Mouse (Mus musculus): ENCODE measurements around the gene Oxnad1. TPM values are rescaled to one million over a fixed set of nuclear protein-coding genes. Genes with fewer than 3 reads are reported as not detected.
"Not testable (repeated sequence)": the region's sequence is repeated elsewhere in the genome, so short reads cannot be mapped to it uniquely, and the experiment has no call there.

The Oxnad1 gene
- total RNA-seq, 2 experiments from 2014 or later = 45.1 to 49.3 TPM

DNA sequence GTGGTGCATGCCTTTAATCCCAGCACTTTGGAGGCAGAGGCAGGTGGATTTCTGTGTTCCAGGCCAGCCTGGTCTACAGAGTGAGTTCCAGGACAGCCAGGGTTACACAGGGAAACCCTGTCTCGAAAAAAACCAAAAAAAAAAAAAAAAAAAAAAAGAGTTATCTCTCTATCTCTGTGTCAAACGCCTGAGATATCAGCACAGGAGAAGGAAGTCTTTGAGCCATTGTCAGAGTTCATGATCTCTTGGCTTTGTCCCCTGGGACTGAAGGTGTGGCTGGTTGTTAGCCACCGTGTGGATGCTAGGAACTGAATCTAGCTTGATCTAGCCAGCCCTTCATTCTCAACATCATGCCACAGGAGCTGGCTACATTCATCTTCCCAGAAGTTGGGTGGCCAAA, 51.3 kb downstream of the Oxnad1 start:
- intact Hi-C loops (cut with DNase I); DNase-seq: not testable (repeated sequence)

DNA sequence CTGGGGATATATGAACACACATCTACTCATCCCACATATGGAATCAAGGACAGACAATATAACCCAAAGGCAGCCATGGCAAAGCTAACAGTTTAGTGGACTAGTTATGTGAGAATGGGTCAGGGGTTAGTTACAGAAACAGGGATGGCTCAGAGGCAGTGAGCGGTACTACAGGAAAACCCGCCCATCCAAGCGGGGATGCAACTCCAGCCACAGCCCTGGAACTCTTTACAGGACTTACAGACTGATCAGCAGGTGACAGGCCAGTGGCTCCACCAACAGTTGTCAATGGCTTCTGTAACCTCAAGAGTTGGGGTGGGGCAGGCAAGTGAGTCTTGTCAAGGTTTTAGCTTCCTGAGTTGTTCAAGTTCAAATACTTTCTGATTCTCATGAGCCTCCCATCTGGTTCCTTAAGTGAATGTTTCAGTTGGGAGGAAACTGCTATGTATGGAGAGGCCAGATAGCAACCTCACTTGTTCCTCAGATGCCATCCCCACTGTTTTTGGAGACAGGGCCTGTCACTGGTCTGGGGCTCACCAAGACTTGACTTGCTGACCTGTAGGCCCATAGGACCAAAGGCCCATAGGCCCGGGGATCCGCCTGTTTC, 55.3 kb downstream of the Oxnad1 start:
- no peak for DNase-seq
- intact Hi-C loops (cut with DNase I) = no loop called here

DNA sequence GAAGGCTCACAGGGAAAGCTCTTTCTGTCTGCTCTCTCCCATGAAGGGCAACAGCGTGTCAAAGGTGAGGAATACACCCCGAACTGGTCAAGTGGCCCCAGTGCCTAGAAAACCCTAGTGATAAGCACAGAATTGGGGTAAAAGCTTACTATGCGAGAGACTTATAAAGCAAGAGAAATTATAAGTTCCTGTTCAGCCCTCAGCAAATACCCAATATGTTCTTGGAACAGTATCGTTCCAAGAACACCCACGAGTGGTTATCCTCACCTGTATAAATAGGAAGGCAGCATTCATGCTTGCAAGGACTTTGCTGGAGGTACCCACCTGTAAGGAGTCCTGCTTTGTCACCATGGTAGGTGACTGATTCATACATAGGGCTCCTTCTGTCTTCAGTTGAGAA, 56.5 kb downstream of the Oxnad1 start, which contains the start of gene Msmb:
Msmb (plus strand) TSS at position 301 of the 400 bp plus-strand sequence.
- no peak for DNase-seq
- intact Hi-C loops (cut with DNase I) = no loop called here

DNA sequence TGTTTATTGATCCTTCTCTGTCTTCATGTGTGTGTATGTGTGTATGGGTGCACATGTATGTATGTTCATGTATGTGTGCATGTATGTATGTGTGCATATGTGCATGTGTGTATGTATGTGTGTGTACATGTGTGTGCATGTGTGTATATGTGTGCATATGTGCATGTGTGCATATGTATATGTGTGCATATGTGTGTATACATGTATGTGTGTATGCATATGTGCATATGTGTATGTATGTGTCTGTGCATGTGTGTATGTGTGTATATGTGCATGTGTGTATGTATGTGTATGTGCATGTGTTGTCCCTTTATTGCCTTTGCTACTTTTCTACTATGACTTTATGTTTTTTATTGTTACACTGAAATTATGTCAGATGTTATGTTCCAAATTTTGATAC, 59.6 kb downstream of the Oxnad1 start:
- intact Hi-C loops (cut with DNase I) = no loop called here

DNA sequence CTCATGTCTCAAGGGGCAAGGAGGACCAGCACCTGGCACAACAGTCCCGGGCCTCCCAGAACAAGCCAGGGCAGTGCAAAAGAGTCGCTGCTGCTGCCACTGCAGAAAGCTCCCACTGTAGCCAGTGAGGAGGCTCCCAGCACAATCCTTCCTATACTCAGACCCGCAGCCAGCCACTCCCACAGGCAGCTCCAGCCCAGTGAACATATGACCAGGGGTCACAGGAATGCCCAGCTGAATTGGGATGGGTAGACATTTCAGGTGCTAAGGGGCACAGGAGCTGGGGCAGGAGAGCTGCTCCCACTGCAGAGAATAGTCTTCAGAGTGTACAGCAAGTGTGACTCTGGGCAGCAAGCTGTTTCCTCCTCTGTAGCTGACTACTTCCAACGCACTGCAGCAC, 60.2 kb downstream of the Oxnad1 start:
- intact Hi-C loops (cut with DNase I) = no loop called here
- no peak for DNase-seq

More for the DNA sequence above, 59.6 kb downstream of the Oxnad1 start:
- no peak for DNase-seq

DNA sequence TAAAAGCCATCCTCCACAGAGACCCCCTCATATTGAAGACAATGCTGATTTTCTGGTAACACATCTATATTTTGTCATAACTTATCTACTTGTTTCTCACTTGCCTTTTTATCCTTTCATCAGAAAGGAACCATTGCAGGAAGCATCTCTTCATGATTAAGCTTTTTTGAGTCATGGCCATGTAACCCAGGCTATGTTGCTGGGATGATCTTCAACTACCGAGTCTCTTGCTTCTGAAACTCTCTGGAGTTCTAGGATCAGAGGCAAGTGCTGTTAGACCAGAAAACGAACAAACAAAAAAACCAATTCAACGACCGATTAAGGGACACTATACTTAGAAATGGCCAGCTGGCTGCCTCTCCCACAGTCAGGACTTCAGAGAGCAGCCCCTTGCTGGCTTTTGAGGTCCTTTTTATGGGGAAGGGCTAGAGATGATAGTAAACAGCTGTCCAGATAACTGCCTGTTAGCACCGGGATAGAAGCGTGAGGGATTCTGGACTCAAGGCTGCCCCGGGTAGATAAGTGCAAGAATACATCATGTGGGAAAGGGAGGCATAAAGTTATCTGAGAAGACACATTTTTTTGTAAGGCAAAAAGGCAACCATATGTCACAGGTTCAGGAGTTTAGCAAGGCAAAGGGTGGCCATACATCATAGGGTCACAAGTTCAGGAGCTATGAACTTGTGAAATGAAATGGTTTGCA, 60.8 kb downstream of the Oxnad1 start:
- DNase-seq = no peak
- intact Hi-C loops (cut with DNase I) = no loop called here

DNA sequence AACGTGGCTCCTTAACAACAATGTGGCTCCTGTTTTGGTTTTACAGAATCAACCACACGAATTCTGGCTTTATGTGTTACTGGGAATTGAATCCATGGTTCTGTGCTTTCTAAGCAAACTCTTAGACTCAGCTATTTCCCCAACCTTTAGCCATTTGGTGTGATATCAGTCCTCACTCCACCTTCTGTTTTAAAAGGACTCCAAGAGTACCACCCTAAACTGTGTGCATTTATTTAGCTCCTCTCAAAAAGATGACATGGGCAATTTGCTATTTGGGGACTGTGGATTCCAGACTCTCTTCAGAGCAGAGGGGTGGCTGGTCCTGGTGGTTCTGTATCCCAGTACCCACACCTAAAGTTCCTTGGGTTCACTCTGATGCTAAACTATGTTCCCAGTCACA, 61.4 kb downstream of the Oxnad1 start:
- intact Hi-C loops (cut with DNase I) = no loop called here
- DNase-seq = no peak

DNA sequence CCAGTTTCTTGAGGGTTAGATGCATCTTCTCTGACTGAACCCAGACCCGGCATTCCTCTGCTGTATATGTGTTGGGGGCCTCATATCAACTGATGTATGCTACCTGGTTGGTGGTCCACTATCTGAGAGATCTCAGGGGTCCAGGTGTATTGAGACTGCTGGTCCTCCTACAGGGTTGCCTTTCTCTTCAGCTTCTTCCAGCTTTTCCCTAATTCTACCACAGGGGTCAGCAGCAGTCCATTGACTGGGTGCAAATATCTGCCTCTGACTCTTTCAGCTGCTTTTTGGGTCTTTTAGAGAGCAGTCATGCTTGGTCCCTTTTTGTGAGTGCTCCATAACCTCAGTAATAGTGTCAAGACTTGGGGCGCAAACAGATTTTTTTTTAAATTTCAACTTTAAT, 65.7 kb downstream of the Oxnad1 start:
- intact Hi-C loops (cut with DNase I) = no loop called here
- no peak for DNase-seq

DNA sequence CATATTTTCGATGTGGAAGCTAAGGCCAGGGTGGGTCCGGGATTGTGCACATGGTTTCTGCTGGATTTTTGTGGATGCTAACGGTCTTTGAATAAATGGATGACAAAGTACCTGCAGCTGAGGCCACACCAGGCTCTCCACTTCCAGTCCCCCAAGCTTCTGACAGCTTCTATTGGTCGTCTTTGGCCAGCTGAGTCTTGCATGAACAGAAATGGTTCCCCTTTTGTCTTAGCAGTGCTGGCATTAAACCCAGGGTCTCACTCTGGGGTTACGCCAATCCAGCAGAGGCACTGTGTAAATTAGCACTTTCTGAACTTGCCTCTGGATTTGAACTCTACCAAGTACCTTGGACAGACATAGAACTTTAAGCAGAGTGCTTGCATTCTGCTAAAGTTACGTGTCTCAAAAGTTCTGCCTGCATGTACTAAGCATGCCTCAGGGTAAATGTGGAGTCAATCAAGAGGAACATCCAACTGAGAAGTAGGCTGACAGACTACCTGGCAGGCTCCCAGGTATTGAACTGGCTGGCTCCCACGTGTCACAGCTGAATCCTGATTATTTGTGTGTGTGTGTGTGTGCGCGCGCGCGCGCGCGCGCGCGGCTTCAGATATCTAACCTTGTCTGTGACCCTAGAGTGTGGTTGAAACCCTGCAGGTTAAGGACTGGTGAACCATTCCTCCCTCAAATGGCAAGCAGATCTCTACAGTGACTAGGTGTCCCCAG, 67.2 kb downstream of the Oxnad1 start:
- intact Hi-C loops (cut with DNase I) = no loop called here
- no peak for DNase-seq

Other genes starting within 250 kb of the Oxnad1 start
- 10 to 100 TPM; 11.6 to 13.0 TPM for gene Galnt15, start 56.4 kb upstream of the Oxnad1 start, total RNA-seq (2021)
- gene Dph3, start 355 bp downstream of the Oxnad1 start, total RNA-seq (2021) = 10 to 100 TPM; 83.4 to 83.7 TPM
- not detected for gene Msmb, start 56.6 kb downstream of the Oxnad1 start, total RNA-seq (2021)
- gene Ncoa4, start 74.5 kb downstream of the Oxnad1 start, total RNA-seq (2021) = 100 to 1,000 TPM; 112 to 129 TPM
- gene Timm23, start 116.5 kb downstream of the Oxnad1 start, total RNA-seq (2021) = 100 to 1,000 TPM; 159 to 184 TPM
- gene Parg, start 116.6 kb downstream of the Oxnad1 start, total RNA-seq (2021) = 10 to 100 TPM; 24.3 to 29.6 TPM
- 10 to 100 TPM; 13.3 to 14.2 TPM for gene Ogdhl, start 236.6 kb downstream of the Oxnad1 start, total RNA-seq (2021)

All from heart, postnatal 10 days (tissue).